Mouse (Mus musculus) neural tube, embryonic 11.5 days (tissue): ENCODE measurements around the gene Otulin. TPM values are rescaled to one million over a fixed set of nuclear protein-coding genes. Genes with fewer than 3 reads are reported as not detected.

ENCODE experiments used
- ATAC-seq: fragments of 200-750 bp; cut with Nextera tagmentation; 2 replicates; pipeline ENCODE4 v1.8.0; 2017; ENCODE audit warnings: moderate number of reproducible peaks, mild to moderate bottlenecking, moderate TSS enrichment, moderate library complexity; ENCODE audit not compliant: insufficient read depth, low FRiP score, low TSS enrichment
- DNase-seq: peaks from one replicate; pipeline ENCODE4 v3.0.0-alpha.2; 2015; ENCODE audit warnings: low spot score
- H3K27ac ChIP-seq: fragments of 300-500 bp; sonication (generic); 2 replicates; pipeline ENCODE4 v1.5.1; 2014; ENCODE audit warnings: low read depth, mild to moderate bottlenecking, low read length
- H3K27me3 ChIP-seq: fragments of 300-500 bp; sonication (generic); 2 replicates; pipeline ENCODE4 v1.6.1; 2014; ENCODE audit warnings: mild to moderate bottlenecking, low read length, mixed read lengths; ENCODE audit not compliant: control insufficient read depth, insufficient read depth
- H3K36me3 ChIP-seq: fragments of 300-500 bp; sonication (generic); 2 replicates; pipeline ENCODE4 v1.6.1; 2014; ENCODE audit warnings: mild to moderate bottlenecking, low read length, moderate library complexity, mixed read lengths; ENCODE audit not compliant: control insufficient read depth, insufficient read depth
- H3K4me1 ChIP-seq: fragments of 300-500 bp; sonication (generic); 2 replicates; pipeline ENCODE4 v1.6.1; 2014; ENCODE audit warnings: low read length, mixed read lengths; ENCODE audit not compliant: control insufficient read depth, insufficient read depth
- H3K4me2 ChIP-seq: fragments of 300-500 bp; sonication (generic); 2 replicates; pipeline ENCODE4 v1.6.1; 2014; ENCODE audit warnings: low read depth, mild to moderate bottlenecking, moderate library complexity
- H3K4me3 ChIP-seq: fragments of 300-500 bp; sonication (generic); 2 replicates; pipeline ENCODE4 v1.5.1; 2014; ENCODE audit warnings: low read depth, low read length
- H3K9ac ChIP-seq: fragments of 300-500 bp; sonication (generic); 2 replicates; pipeline ENCODE4 v1.6.1; 2014; ENCODE audit warnings: mild to moderate bottlenecking, low read length
- H3K9me3 ChIP-seq: fragments of 300-500 bp; sonication (generic); 2 replicates; pipeline ENCODE4 v1.6.1; 2016; ENCODE audit warnings: low read length; ENCODE audit not compliant: control insufficient read depth
- WGBS: fragments of 180-500 bp; shearing (Covaris S2); extraction: QIAGEN DNeasy Blood & Tissue Kit; methylation state at CpG from one replicate; pipeline ENCODE4 v1.1.7; 2014; 5-methylcytosine and 5-hydroxymethylcytosine counted together
- polyA plus RNA-seq: library from polyadenylated mRNA; unstranded; fragments of >200 nt; fragmentation: Nextera tagmentation; extraction: Ambion mirVana; gene quantifications from 2 replicates; pipeline ENCODE4 v1.2.1, GENCODE M21; 2014

The Otulin gene
- polyA plus RNA-seq, 1 experiment from 2014 or later, result 32.8 TPM

- H3K27ac ChIP-seq, result no peak overlapping the region
- WGBS, result 92% methylated on average over 6 of the region's 6 CpGs
- H3K36me3 ChIP-seq, result no peaks in the 10 kb centered on the region
- H3K4me3 ChIP-seq, result no peak overlapping the region
- H3K9me3 ChIP-seq, result no peaks in the 10 kb centered on the region
- H3K4me2 ChIP-seq, result no peak overlapping the region
- H3K4me1 ChIP-seq, result peaks cover 9% of the 10 kb centered on the region; the same call in 1 of the 2 replicates
- no peak overlapping the region for H3K9ac ChIP-seq
- H3K27me3 ChIP-seq, result no peaks in the 10 kb centered on the region
- ATAC-seq (no peak), DNase-seq (no peak)
Observed at GRCm38 (mm10) chr15:27583620-27584019, 46.9 kb downstream of the Otulin start.

DNA sequence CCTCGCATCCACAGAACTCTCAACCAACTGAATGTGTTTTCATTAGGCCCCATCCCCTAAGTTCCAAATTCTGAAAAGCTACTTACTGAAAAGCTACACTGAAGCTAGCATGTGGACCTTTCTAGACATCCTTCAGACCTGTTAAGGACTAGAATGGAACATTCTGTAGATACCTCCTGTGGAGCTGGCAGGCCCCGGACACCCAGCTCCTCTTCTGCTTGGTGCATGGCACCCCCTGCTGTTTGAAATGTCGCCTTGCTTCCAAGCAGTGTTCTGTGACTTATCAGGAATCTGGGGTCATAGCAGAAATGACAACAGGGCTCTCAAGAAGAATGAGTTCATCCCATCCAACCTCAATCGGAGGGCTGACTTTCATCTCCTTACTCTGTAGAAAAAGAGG lies 47.5 kb downstream of the Otulin start:
- WGBS, result 79% methylated on average over 4 of the region's 4 CpGs
- no peak overlapping the region for H3K4me3 ChIP-seq
- DNase-seq (peak; percentile 43), ATAC-seq (no peak)
- no peak overlapping the region for H3K4me2 ChIP-seq
- no peak overlapping the region for H3K27ac ChIP-seq
- H3K9me3 ChIP-seq, result no peaks in the 10 kb centered on the region
- H3K36me3 ChIP-seq, result no peaks in the 10 kb centered on the region
- no peaks in the 10 kb centered on the region for H3K27me3 ChIP-seq
- no peak overlapping the region for H3K9ac ChIP-seq
- peaks cover 9% of the 10 kb centered on the region; the same call in 1 of the 2 replicates for H3K4me1 ChIP-seq

DNA sequence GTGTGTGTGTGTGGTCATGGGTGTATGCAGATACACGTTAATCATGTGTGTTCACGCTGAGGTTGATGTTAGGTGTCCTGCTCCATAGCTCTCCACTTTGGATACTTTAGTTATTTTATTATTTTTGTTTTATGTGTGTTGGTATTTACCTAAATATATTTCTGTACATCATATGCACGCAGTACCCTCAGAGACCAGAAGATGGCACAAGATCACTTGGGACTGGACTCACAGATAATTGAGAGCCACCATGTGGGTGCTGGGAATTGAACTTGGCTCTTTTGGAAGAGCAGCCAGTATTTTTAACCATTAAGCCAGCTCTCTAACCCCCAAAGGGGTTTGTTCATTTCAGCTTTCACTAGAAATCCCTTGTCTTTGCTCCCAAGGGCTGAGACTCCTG lies 48.1 kb downstream of the Otulin start:
- 95% methylated on average over 3 of the region's 3 CpGs for WGBS
- Histone ChIP-seq H3K4me3 (no peak overlapping the region), H3K4me2 (no peak overlapping the region), H3K9ac (no peak overlapping the region), H3K27me3 (no peaks in the 10 kb centered on the region), H3K36me3 (no peaks in the 10 kb centered on the region), H3K9me3 (no peaks in the 10 kb centered on the region), H3K4me1 (peaks cover 9% of the 10 kb centered on the region; the same call in 1 of the 2 replicates), H3K27ac (no peak overlapping the region)
- ATAC-seq (no peak), DNase-seq (peak; percentile 28)

DNA sequence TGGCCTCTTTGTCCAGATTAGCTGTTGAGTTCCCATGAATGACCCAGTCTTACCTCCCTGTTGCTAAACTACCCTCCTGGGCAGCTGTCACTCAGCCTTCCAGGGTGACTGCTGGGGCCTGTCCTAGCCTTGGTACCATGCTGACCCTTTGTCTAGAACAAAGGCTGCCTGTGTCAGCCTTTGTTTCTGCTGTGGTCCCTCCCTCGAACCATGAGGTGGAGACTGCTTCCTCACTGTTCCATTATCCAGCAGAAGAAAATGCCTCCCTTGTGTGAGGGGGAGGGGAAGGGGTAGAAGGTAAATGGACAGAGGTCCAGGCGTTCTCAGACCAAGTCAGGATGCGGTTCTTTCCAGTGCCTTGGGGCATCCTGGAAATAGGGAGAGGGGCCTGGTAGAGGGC lies 48.9 kb downstream of the Otulin start:
- Histone ChIP-seq H3K4me3 (no peak overlapping the region), H3K9me3 (no peaks in the 10 kb centered on the region), H3K27me3 (no peaks in the 10 kb centered on the region), H3K36me3 (no peaks in the 10 kb centered on the region), H3K9ac (no peak overlapping the region; the same call in 1 of the 2 replicates), H3K27ac (peak overlapping the region; percentile 42; the same call in 1 of the 2 replicates), H3K4me1 (peaks cover 9% of the 10 kb centered on the region; the same call in 1 of the 2 replicates), H3K4me2 (no peak overlapping the region)
- DNase-seq, result peak; percentile 39
- 27% methylated on average over 3 of the region's 3 CpGs for whole genome bisulfite sequencing
- peak; percentile 64 for ATAC-seq

GRCm38 (mm10) chr15:27580771-27581170 lies 49.7 kb downstream of the Otulin start:
- DNase-seq (no peak), ATAC-seq (no peak)
- H3K9ac ChIP-seq, result no peak overlapping the region
- H3K27me3 ChIP-seq, result no peaks in the 10 kb centered on the region
- H3K36me3 ChIP-seq, result no peaks in the 10 kb centered on the region
- peaks cover 9% of the 10 kb centered on the region; the same call in 1 of the 2 replicates for H3K4me1 ChIP-seq
- WGBS, result 83% methylated on average over 2 of the region's 2 CpGs
- H3K27ac ChIP-seq, result no peak overlapping the region
- no peak overlapping the region for H3K4me3 ChIP-seq
- H3K4me2 ChIP-seq, result no peak overlapping the region
- no peaks in the 10 kb centered on the region for H3K9me3 ChIP-seq

DNA sequence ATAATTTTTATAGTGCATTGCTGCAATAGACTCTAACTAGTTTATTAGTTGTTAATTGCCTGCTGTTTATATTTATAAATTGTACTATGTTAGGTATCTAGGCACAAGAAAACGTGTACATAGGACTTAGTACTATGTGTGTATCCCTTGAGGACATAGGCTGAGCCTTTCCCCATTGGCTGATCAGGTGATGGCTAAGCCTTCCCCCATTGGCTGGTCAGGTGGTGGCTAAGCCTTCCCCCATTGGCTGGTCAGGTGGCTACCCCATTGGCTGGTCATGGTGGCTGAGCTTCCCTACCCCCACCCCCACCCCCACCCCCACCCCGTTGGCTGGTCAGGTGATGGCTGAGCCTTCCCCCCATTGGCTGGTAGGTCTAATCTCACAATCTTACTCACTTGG lies 50.6 kb downstream of the Otulin start:
- no peaks in the 10 kb centered on the region for H3K27me3 ChIP-seq
- no peak overlapping the region for H3K4me2 ChIP-seq
- WGBS, result 76% methylated on average over 2 of the region's 2 CpGs
- no peaks in the 10 kb centered on the region for H3K36me3 ChIP-seq
- H3K4me3 ChIP-seq, result no peak overlapping the region
- H3K9ac ChIP-seq, result no peak overlapping the region
- H3K9me3 ChIP-seq, result no peaks in the 10 kb centered on the region
- peaks cover 9% of the 10 kb centered on the region; the same call in 1 of the 2 replicates for H3K4me1 ChIP-seq
- H3K27ac ChIP-seq, result no peak overlapping the region
- ATAC-seq, result no peak
- no peak for DNase-seq

DNA sequence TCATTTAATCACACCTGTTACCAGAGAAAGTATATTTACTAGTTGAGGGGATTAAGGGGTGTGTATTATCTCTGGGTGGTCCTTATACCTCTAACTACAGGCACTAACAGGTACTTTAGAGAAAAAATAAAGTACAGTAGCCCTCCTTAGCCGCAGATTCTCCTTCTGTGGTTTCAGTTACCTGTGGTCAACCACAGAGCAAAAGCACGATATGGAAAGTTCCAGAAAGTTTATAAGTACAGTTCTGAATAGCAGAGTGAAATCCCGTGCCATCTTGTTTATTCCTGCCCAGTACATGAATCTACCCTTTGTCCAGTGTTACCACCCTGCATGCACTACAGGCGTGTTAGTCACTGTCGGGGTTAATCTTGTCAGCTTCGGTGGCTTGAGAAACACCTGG lies 51.6 kb downstream of the Otulin start:
- Histone ChIP-seq H3K27ac (no peak overlapping the region), H3K4me3 (no peak overlapping the region), H3K27me3 (no peaks in the 10 kb centered on the region), H3K4me1 (peaks cover 9% of the 10 kb centered on the region; the same call in 1 of the 2 replicates), H3K9ac (no peak overlapping the region), H3K4me2 (no peak overlapping the region), H3K36me3 (no peaks in the 10 kb centered on the region), H3K9me3 (no peaks in the 10 kb centered on the region)
- DNase-seq (no peak), ATAC-seq (no peak)
- 94% methylated on average over 6 of the region's 6 CpGs for WGBS

GRCm38 (mm10) chr15:27577915-27578780 lies 52.3 kb downstream of the Otulin start:
- DNase-seq, result no peak
- H3K36me3 ChIP-seq, result no peaks in the 10 kb centered on the region
- no peak overlapping the region for H3K27ac ChIP-seq
- no peak overlapping the region for H3K4me3 ChIP-seq
- no peaks in the 10 kb centered on the region for H3K27me3 ChIP-seq
- H3K4me1 ChIP-seq, result peaks cover 9% of the 10 kb centered on the region; the same call in 1 of the 2 replicates
- no peak overlapping the region for H3K9ac ChIP-seq
- no peak overlapping the region for H3K4me2 ChIP-seq
- WGBS, result 84% methylated on average over 16 of the region's 16 CpGs
- ATAC-seq, result no peak
- H3K9me3 ChIP-seq, result no peaks in the 10 kb centered on the region

DNA sequence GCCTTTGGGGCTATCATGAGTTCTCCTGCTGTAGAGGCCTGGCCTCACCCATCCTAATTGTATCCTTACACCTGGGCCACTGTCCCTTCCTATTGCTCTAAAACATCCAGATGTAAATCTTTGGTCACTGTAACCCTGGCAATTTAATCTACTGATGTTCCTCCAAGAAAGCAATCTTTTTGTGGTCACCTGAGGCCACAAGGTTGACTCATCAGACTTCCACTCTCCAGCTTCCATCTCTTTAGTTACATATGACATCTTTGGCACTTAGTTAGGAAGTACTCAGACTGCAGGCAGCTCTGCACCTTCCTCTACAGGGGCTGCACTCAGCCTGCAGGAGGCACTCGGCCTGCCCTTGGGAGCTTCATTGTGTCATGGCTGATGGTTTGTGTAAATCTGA lies 53.6 kb downstream of the Otulin start:
- no peak overlapping the region for H3K4me3 ChIP-seq
- no peak overlapping the region for H3K9ac ChIP-seq
- ATAC-seq, result no peak
- H3K27me3 ChIP-seq, result no peaks in the 10 kb centered on the region
- no peak for DNase-seq
- H3K9me3 ChIP-seq, result no peaks in the 10 kb centered on the region
- no peaks in the 10 kb centered on the region for H3K36me3 ChIP-seq
- no peak overlapping the region for H3K4me2 ChIP-seq
- peaks cover 7% of the 10 kb centered on the region; the same call in 1 of the 2 replicates for H3K4me1 ChIP-seq
- H3K27ac ChIP-seq, result no peak overlapping the region
- WGBS, result 86% methylated on average over 1 of the region's 1 CpGs
